Mouse (Mus musculus) midbrain, embryonic 16.5 days (tissue): ENCODE measurements around the gene Commd1. TPM values are rescaled to one million over a fixed set of nuclear protein-coding genes. Genes with fewer than 3 reads are reported as not detected.
A peak's percentile ranks its signal among the peaks of the same experiment; 100 is the strongest.

ENCODE experiments used
- ATAC-seq: fragments of 200-750 bp; cut with Nextera tagmentation; 2 replicates; pipeline ENCODE4 v1.8.0; 2017; ENCODE audit warnings: moderate TSS enrichment
- H3K27ac ChIP-seq: fragments of 300-500 bp; sonication (generic); 2 replicates; pipeline ENCODE4 v1.5.1; 2014; ENCODE audit warnings: mild to moderate bottlenecking, low read length, mixed read lengths
- H3K27me3 ChIP-seq: fragments of 300-500 bp; sonication (generic); 2 replicates; pipeline ENCODE4 v1.6.1; 2014; ENCODE audit warnings: low read depth, low read length, mixed read lengths; ENCODE audit not compliant: control insufficient read depth, insufficient read depth
- H3K36me3 ChIP-seq: fragments of 300-500 bp; sonication (generic); 2 replicates; pipeline ENCODE4 v1.6.1; 2014; ENCODE audit warnings: mild to moderate bottlenecking, low read length, moderate library complexity, mixed read lengths; ENCODE audit not compliant: control insufficient read depth, insufficient read depth
- H3K4me1 ChIP-seq: fragments of 300-500 bp; sonication (generic); 2 replicates; pipeline ENCODE4 v1.6.1; 2014; ENCODE audit warnings: mild to moderate bottlenecking, low read length, mixed read lengths; ENCODE audit not compliant: control insufficient read depth, insufficient read depth
- H3K4me2 ChIP-seq: fragments of 300-500 bp; sonication (generic); 2 replicates; pipeline ENCODE4 v1.6.1; 2014; ENCODE audit warnings: mild to moderate bottlenecking, low read length, mixed read lengths
- H3K4me3 ChIP-seq: fragments of 300-500 bp; sonication (generic); 2 replicates; pipeline ENCODE4 v1.5.1; 2014; ENCODE audit warnings: low read depth, mild to moderate bottlenecking, low read length, moderate library complexity, mixed read lengths
- H3K9ac ChIP-seq: fragments of 300-500 bp; sonication (generic); 2 replicates; pipeline ENCODE4 v1.6.1; 2014; ENCODE audit warnings: low read depth, low read length, mixed read lengths
- H3K9me3 ChIP-seq: fragments of 300-500 bp; sonication (generic); replicated peaks from 2 replicates; pipeline ENCODE4 v1.6.1; 2014; ENCODE audit warnings: mild to moderate bottlenecking, low read length, mixed read lengths; ENCODE audit not compliant: control insufficient read depth, poor library complexity, severe bottlenecking
- WGBS: fragments of 180-500 bp; shearing (Covaris S2); extraction: QIAGEN DNeasy Blood & Tissue Kit; methylation state at CpG from one replicate; pipeline ENCODE4 v1.1.7; 2014; 5-methylcytosine and 5-hydroxymethylcytosine counted together
- polyA plus RNA-seq: library from polyadenylated mRNA; unstranded; fragments of >200 nt; fragmentation: Nextera tagmentation; extraction: Ambion mirVana; gene quantifications from 2 replicates; pipeline ENCODE4 v1.2.1, GENCODE M21; 2015

Gene Commd1
- polyA plus RNA-seq, 1 experiment from 2014 or later, result 248 TPM

- Histone ChIP-seq H3K27me3 (no peaks in the 10 kb centered on the region; the same call in 1 of the 2 replicates), H3K36me3 (no peaks in the 10 kb centered on the region), H3K9me3 (no peaks in the 10 kb centered on the region), H3K27ac (no peak overlapping the region), H3K9ac (no peak overlapping the region), H3K4me2 (no peak overlapping the region), H3K4me3 (no peak overlapping the region), H3K4me1 (peaks cover 3% of the 10 kb centered on the region; the same call in 1 of the 2 replicates)
- no peak for ATAC-seq
- WGBS, result 66% methylated on average over 3 of the region's 3 CpGs
These were observed 101.6 kb downstream of the Commd1 start for GRCm38 (mm10) chr11:22880383-22881172.

- H3K4me2 ChIP-seq, result no peak overlapping the region
- H3K27me3 ChIP-seq, result no peaks in the 10 kb centered on the region
- ATAC-seq, result no peak
- no peak overlapping the region for H3K27ac ChIP-seq
- 84% methylated on average over 4 of the region's 4 CpGs for WGBS
- no peak overlapping the region for H3K9ac ChIP-seq
- H3K4me1 ChIP-seq, result peaks cover 10% of the 10 kb centered on the region
- H3K9me3 ChIP-seq, result no peaks in the 10 kb centered on the region
- no peak overlapping the region for H3K4me3 ChIP-seq
- no peaks in the 10 kb centered on the region for H3K36me3 ChIP-seq
These were observed 102.5 kb downstream of the Commd1 start for GRCm38 (mm10) chr11:22879645-22880044.

- Histone ChIP-seq H3K4me1 (peaks cover 17% of the 10 kb centered on the region), H3K9ac (no peak overlapping the region), H3K9me3 (no peaks in the 10 kb centered on the region), H3K36me3 (no peaks in the 10 kb centered on the region), H3K27ac (no peak overlapping the region), H3K4me3 (no peak overlapping the region), H3K4me2 (no peak overlapping the region), H3K27me3 (no peaks in the 10 kb centered on the region)
- ATAC-seq, result no peak
- WGBS, result 93% methylated on average over 3 of the region's 3 CpGs
These were observed 105.4 kb downstream of the Commd1 start for GRCm38 (mm10) chr11:22876680-22877330.

GRCm38 (mm10) chr11:22875279-22875678 lies 106.9 kb downstream of the Commd1 start:
- H3K4me2 ChIP-seq, result no peak overlapping the region
- no peaks in the 10 kb centered on the region for H3K36me3 ChIP-seq
- WGBS, result 23% methylated on average over 4 of the region's 4 CpGs
- no peak overlapping the region for H3K9ac ChIP-seq
- H3K27ac ChIP-seq, result peak overlapping the region; percentile 66
- no peaks in the 10 kb centered on the region for H3K9me3 ChIP-seq
- ATAC-seq, result peak; percentile 92
- peaks cover 17% of the 10 kb centered on the region for H3K4me1 ChIP-seq
- no peaks in the 10 kb centered on the region for H3K27me3 ChIP-seq
- no peak overlapping the region for H3K4me3 ChIP-seq

GRCm38 (mm10) chr11:22874747-22875146 lies 107.4 kb downstream of the Commd1 start:
- Histone ChIP-seq H3K27ac (peak overlapping the region; percentile 66), H3K9me3 (no peaks in the 10 kb centered on the region), H3K4me2 (no peak overlapping the region), H3K36me3 (no peaks in the 10 kb centered on the region), H3K4me1 (peaks cover 17% of the 10 kb centered on the region), H3K4me3 (no peak overlapping the region), H3K9ac (0 out of 2 replicates have a peak overlapping the region, but pooled peaks have one; percentile 17), H3K27me3 (no peaks in the 10 kb centered on the region)
- WGBS, result 24% methylated on average over 6 of the region's 6 CpGs
- ATAC-seq, result peak; percentile 54

DNA sequence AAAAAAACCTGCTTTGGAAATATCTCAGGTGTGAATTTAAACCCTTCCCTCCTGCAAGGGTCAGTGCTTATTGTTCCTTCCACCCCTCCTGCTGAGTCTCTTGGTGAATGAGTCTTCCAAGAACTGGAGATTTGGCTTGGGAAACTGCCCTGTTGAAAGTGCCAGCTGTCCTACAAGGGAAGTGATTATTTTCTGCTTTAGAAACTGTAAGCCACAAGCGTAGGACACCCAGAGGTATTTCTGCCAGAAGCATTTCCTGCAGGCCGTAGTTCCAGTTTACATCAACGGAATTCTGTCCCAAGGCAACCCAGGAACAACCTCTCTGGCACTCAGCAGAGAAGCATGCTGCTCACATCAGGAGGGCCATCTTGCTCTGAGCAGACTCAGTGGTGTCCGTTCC lies 108.8 kb downstream of the Commd1 start:
- H3K4me3 ChIP-seq, result no peak overlapping the region
- no peaks in the 10 kb centered on the region for H3K36me3 ChIP-seq
- no peak for ATAC-seq
- no peak overlapping the region for H3K9ac ChIP-seq
- no peak overlapping the region for H3K4me2 ChIP-seq
- WGBS, result 44% methylated on average over 4 of the region's 4 CpGs
- no peaks in the 10 kb centered on the region for H3K9me3 ChIP-seq
- H3K27me3 ChIP-seq, result no peaks in the 10 kb centered on the region
- H3K27ac ChIP-seq, result no peak overlapping the region
- peaks cover 17% of the 10 kb centered on the region for H3K4me1 ChIP-seq

GRCm38 (mm10) chr11:22872307-22872680 lies 109.9 kb downstream of the Commd1 start:
- ATAC-seq, result no peak
- 51% methylated on average over 4 of the region's 4 CpGs for WGBS
- no peaks in the 10 kb centered on the region for H3K9me3 ChIP-seq
- no peak overlapping the region for H3K27ac ChIP-seq
- H3K27me3 ChIP-seq, result no peaks in the 10 kb centered on the region
- no peak overlapping the region for H3K4me2 ChIP-seq
- no peaks in the 10 kb centered on the region for H3K36me3 ChIP-seq
- no peak overlapping the region for H3K9ac ChIP-seq
- peaks cover 17% of the 10 kb centered on the region for H3K4me1 ChIP-seq
- H3K4me3 ChIP-seq, result no peak overlapping the region

DNA sequence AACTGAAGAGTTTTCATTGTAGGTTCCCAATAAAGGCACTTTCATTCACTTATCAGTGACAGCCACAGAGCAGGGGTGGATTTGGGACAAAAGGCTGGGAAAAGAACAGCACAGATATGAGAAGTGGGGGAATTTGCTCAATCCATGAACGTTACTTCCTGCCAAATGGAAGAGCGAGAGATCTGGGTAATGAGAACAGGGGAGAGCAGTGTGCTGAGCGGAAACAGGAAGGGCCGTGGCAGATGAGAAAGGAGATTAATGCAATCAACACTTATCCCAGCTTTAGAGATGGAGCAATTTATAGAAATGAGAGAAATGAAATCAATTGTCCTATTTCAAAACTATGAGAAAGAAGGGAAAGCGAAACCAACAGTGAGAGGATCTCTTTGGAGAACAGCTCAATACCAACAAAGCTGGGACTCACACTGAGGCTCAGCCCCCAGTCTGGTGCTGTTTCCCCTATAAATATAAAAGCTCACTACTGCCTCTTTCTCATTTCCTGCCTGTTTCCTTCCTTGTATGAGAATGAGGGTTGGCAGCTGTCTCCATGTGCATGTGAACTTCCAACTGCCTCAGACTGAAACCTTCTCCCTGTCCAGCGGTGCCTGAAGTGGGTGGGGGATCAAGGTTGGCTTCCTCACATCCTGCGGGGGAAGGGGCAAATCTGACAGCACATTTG lies 110.4 kb downstream of the Commd1 start:
- H3K27me3 ChIP-seq, result no peaks in the 10 kb centered on the region
- no peaks in the 10 kb centered on the region for H3K9me3 ChIP-seq
- no peaks in the 10 kb centered on the region for H3K36me3 ChIP-seq
- no peak overlapping the region for H3K4me3 ChIP-seq
- H3K4me2 ChIP-seq, result no peak overlapping the region
- no peak overlapping the region for H3K9ac ChIP-seq
- ATAC-seq, result no peak
- peaks cover 17% of the 10 kb centered on the region for H3K4me1 ChIP-seq
- 63% methylated on average over 7 of the region's 7 CpGs for WGBS
- no peak overlapping the region for H3K27ac ChIP-seq

DNA sequence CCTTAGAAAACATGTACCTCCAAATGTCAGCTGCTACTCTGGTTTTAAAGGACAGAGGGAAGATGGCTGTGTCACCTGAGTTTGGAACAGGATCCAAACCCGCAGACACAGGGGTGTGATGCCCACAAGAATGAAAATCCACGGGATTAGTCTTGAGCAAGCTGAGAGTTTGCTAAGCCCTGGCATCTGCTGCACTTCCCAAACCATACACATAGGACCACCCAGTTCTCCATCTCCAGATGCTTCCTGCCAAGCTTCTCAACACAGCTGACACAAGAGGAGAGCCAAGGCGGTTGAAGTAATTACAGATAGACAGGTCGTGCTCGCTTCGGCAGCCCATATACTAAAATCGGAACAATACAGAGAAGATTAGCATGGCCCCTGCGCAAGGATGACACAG lies 113.6 kb downstream of the Commd1 start:
- ATAC-seq, result no peak
- Histone ChIP-seq H3K9ac (no peak overlapping the region), H3K4me3 (no peak overlapping the region), H3K36me3 (no peaks in the 10 kb centered on the region), H3K27me3 (peaks cover 2% of the 10 kb centered on the region; the same call in 1 of the 2 replicates), H3K4me1 (no peaks in the 10 kb centered on the region), H3K4me2 (no peak overlapping the region), H3K27ac (no peak overlapping the region), H3K9me3 (no peaks in the 10 kb centered on the region)
- 87% methylated on average over 8 of the region's 8 CpGs for WGBS
